Mouse (Mus musculus) bone marrow macrophage, adult 2 months (primary cell): ENCODE measurements around the gene Hoga1. TPM values are rescaled to one million over a fixed set of nuclear protein-coding genes. Genes with fewer than 3 reads are reported as not detected.

Source experiments
- H3K27ac ChIP-seq: 2 replicates; pipeline ENCODE4 v1.5.1; 2012; ENCODE audit warnings: low read depth, low read length; ENCODE audit not compliant: insufficient read depth
- H3K4me1 ChIP-seq: 2 replicates; pipeline ENCODE4 v1.6.1; 2012; ENCODE audit warnings: low read length; ENCODE audit not compliant: control insufficient read depth, insufficient read depth
- H3K4me3 ChIP-seq: 2 replicates; pipeline ENCODE4 v1.5.1; 2012; ENCODE audit warnings: mild to moderate bottlenecking, low read length, moderate library complexity; ENCODE audit not compliant: insufficient read depth
- CTCF ChIP-seq: IDR thresholded peaks from 2 replicates; pipeline ENCODE4 v1.5.1; 2012; ENCODE audit warnings: low read depth, mild to moderate bottlenecking, low read length, moderate library complexity
- POLR2A ChIP-seq: IDR thresholded peaks from 2 replicates; pipeline ENCODE4 v1.6.1; 2012; ENCODE audit warnings: mild to moderate bottlenecking, low read depth, low read length, borderline replicate concordance
- polyA plus RNA-seq: library from polyadenylated mRNA; stranded (reverse); fragments of >200 nt; gene quantifications from 2 replicates; pipeline ENCODE4 v1.2.4, GENCODE M21; 2012; ENCODE audit not compliant: missing spikeins, insufficient read depth, insufficient read length

Hoga1 gene
- polyA plus RNA-seq, 1 experiment, result 2.3 TPM

DNA sequence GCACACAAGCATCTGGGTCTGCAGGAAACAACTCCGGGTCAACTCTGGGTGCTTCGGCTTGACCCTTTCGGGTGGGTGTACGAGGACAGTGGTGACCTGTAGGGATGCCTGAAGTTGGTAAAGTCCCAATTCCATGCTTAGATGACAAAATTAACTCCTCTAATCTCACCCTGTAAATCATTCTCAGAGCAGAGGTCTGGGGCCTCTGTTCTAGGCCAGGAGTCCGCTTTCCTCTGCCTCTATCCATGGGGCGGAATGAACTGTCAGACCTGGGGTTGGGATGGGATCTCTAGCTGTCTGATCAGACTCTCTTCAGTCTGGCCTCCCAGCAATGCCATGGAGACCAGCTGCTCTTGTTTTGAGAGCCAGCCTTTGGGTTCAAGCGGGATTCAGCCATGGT lies 16.0 kb downstream of the Hoga1 start:
- Histone ChIP-seq H3K27ac (no peak overlapping the region), H3K4me3 (no peak overlapping the region), H3K4me1 (peaks cover 13% of the 10 kb centered on the region)
- no peak for TF ChIP-seq POLR2A
- TF ChIP-seq CTCF, result no peak

- TF ChIP-seq POLR2A, result no peak
- no peak for TF ChIP-seq CTCF
- H3K4me3 ChIP-seq, result no peak overlapping the region
- H3K27ac ChIP-seq, result no peak overlapping the region
- peaks cover 9% of the 10 kb centered on the region for H3K4me1 ChIP-seq
These were observed 23.2 kb downstream of the Hoga1 start for GRCm38 (mm10) chr19:42068441-42069240.

DNA sequence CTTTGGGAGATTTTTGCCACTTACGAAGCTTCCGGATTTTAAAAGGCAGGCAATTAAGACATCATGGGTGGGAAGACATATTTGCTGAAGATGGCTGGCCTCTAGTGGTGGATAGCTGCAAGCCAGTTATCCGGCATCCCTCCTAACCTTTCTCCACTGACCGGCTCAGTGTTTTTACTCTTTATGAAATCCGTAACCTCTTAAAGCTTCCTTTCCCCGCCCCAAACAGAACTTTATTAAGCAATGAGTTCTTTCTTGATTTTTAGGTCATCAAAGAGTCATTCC lies 23.8 kb downstream of the Hoga1 start:
- Histone ChIP-seq H3K27ac (no peak overlapping the region), H3K4me3 (no peak overlapping the region), H3K4me1 (peaks cover 5% of the 10 kb centered on the region)
- TF ChIP-seq POLR2A (no peak), CTCF (no peak)

DNA sequence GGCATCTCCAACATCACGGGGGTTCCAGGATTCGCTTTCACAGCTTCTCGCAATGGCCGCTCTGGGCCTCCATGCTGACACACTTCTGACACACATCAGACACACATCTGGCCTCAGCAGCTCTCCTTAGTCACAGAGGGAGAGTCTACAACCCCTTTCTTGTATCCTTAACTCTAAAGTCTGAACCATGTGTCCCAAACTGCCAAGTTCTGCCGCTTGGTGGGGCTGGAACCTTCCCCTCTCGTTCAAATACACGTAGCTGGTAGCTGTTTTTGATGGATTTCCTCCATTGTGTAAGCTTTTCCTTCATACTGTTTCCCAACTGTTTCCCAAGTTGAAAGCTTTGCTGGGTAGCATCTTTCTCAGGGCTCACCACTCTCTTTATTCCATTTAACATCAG lies 25.8 kb downstream of the Hoga1 start:
- Histone ChIP-seq H3K4me1 (0 out of 2 replicates have a peak, but pooled peaks cover 2% of the 10 kb centered on the region), H3K27ac (no peak overlapping the region), H3K4me3 (no peak overlapping the region)
- no peak for TF ChIP-seq POLR2A
- TF ChIP-seq CTCF, result no peak

- H3K27ac ChIP-seq, result no peak overlapping the region
- no peak overlapping the region for H3K4me3 ChIP-seq
- TF ChIP-seq CTCF, result no peak
- TF ChIP-seq POLR2A, result no peak
- H3K4me1 ChIP-seq, result 0 out of 2 replicates have a peak, but pooled peaks cover 2% of the 10 kb centered on the region
These were observed 26.6 kb downstream of the Hoga1 start for GRCm38 (mm10) chr19:42071886-42072608.

DNA sequence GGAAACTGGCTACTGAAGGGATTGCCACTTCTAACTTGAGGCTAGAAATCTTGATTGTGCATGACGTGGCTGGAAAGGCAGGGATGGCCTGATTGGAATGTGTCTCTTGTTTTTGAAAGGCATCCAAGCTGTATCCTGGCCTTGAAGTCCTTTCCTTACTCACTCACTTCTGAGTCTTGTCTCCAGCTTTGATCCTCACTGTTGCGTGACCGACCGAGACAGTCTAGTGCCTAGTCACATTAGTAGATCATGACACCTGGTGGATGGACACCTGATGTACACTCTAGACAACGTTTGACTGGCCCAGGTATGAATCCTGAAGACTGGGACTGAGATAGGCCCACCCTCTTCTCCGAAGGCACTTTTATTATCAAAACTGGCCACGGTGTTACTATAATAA lies 27.4 kb downstream of the Hoga1 start:
- TF ChIP-seq POLR2A, result no peak
- no peak for TF ChIP-seq CTCF
- no peak overlapping the region for H3K4me3 ChIP-seq
- H3K4me1 ChIP-seq, result peaks cover 5% of the 10 kb centered on the region
- no peak overlapping the region for H3K27ac ChIP-seq

- no peak for TF ChIP-seq POLR2A
- TF ChIP-seq CTCF, result no peak
- Histone ChIP-seq H3K4me1 (peaks cover 25% of the 10 kb centered on the region), H3K4me3 (no peak overlapping the region), H3K27ac (no peak overlapping the region)
These were observed 29.6 kb downstream of the Hoga1 start for GRCm38 (mm10) chr19:42075051-42075450.

DNA sequence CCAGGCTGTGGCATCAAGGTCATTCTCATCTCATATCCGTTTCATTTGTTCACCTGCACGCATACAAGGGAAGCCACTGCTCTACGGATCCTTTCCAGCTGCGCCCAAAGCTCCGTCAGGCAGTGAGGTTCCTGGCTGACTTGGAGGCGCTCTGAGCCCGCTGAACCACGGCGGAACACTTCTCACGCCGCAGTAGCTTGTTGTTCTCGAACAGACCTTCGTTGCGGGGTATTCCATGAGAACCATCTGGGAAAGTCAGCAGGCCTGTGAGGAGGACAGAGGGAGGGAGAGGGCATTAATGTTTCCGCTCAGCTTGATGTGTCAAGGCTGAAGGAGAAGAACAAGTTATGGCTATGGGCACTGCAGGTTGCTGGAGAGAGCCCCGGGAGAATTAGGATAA lies 30.6 kb downstream of the Hoga1 start:
- peaks cover 33% of the 10 kb centered on the region for H3K4me1 ChIP-seq
- H3K4me3 ChIP-seq, result no peak overlapping the region
- no peak for TF ChIP-seq CTCF
- no peak for TF ChIP-seq POLR2A
- H3K27ac ChIP-seq, result no peak overlapping the region

GRCm38 (mm10) chr19:42078566-42078965 lies 33.2 kb downstream of the Hoga1 start:
- TF ChIP-seq POLR2A (no peak), CTCF (no peak)

GRCm38 (mm10) chr19:42079006-42079405 lies 33.6 kb downstream of the Hoga1 start:
- no peak for TF ChIP-seq POLR2A
- TF ChIP-seq CTCF, result no peak
- Histone ChIP-seq H3K4me3 (no peak overlapping the region), H3K27ac (peak overlapping the region; percentile 71; the same call in 1 of the 2 replicates), H3K4me1 (peaks cover 33% of the 10 kb centered on the region)

More at GRCm38 (mm10) chr19:42078566-42078965, 33.2 kb downstream of the Hoga1 start:
- Histone ChIP-seq H3K4me1 (peaks cover 33% of the 10 kb centered on the region), H3K27ac (no peak overlapping the region), H3K4me3 (no peak overlapping the region)
